Mouse (Mus musculus) intestine, embryonic 16.5 days (tissue): ENCODE results near the gene Chd8. TPM values are rescaled to one million over a fixed set of nuclear protein-coding genes. Genes with fewer than 3 reads are reported as not detected.

ENCODE experiments used
- ATAC-seq: fragments of 200-750 bp; cut with Nextera tagmentation; 2 replicates; pipeline ENCODE4 v1.8.0; 2017; ENCODE audit warnings: moderate TSS enrichment, moderate library complexity
- H3K27ac ChIP-seq: fragments of 300-500 bp; sonication (generic); 2 replicates; pipeline ENCODE4 v1.5.1; 2014; ENCODE audit warnings: mild to moderate bottlenecking, low read length
- H3K27me3 ChIP-seq: fragments of 300-500 bp; sonication (generic); replicated peaks from 2 replicates; pipeline ENCODE4 v1.6.1; 2014; ENCODE audit warnings: low read length, control low read depth, mixed read lengths; ENCODE audit not compliant: control insufficient read depth, insufficient read depth
- H3K36me3 ChIP-seq: fragments of 300-500 bp; sonication (generic); 2 replicates; pipeline ENCODE4 v1.6.1; 2014; ENCODE audit warnings: low read length, control low read depth; ENCODE audit not compliant: control insufficient read depth, insufficient read depth
- H3K4me1 ChIP-seq: fragments of 300-500 bp; sonication (generic); 2 replicates; pipeline ENCODE4 v1.6.1; 2014; ENCODE audit warnings: low read length, control low read depth, mixed read lengths; ENCODE audit not compliant: control insufficient read depth, insufficient read depth
- H3K4me2 ChIP-seq: fragments of 300-500 bp; sonication (generic); 2 replicates; pipeline ENCODE4 v1.6.1; 2014; ENCODE audit warnings: low read depth, low read length, control low read depth
- H3K4me3 ChIP-seq: fragments of 300-500 bp; sonication (generic); 2 replicates; pipeline ENCODE4 v1.5.1; 2014; ENCODE audit warnings: mild to moderate bottlenecking, low read length
- H3K9ac ChIP-seq: fragments of 300-500 bp; sonication (generic); 2 replicates; pipeline ENCODE4 v1.6.1; 2014; ENCODE audit warnings: low read depth, low read length
- H3K9me3 ChIP-seq: fragments of 300-500 bp; sonication (generic); 2 replicates; pipeline ENCODE4 v1.6.1; 2016; ENCODE audit warnings: low read length, control low read depth; ENCODE audit not compliant: control insufficient read depth
- WGBS: fragments of 180-500 bp; shearing (Covaris S2); extraction: QIAGEN DNeasy Blood & Tissue Kit; methylation state at CpG from one replicate; pipeline ENCODE4 v1.1.7; 2014; 5-methylcytosine and 5-hydroxymethylcytosine counted together
- polyA plus RNA-seq: library from polyadenylated mRNA; unstranded; fragments of >200 nt; fragmentation: Nextera tagmentation; extraction: Ambion mirVana; gene quantifications from 2 replicates; pipeline ENCODE4 v1.2.1, GENCODE M21; 2015

Chd8 gene
- polyA plus RNA-seq, 1 experiment from 2014 or later, result 22.7 TPM

- ATAC-seq, result no peak
- no peak overlapping the region for H3K9ac ChIP-seq
- H3K27me3 ChIP-seq, result no peaks in the 10 kb centered on the region
- H3K9me3 ChIP-seq, result no peaks in the 10 kb centered on the region
- H3K27ac ChIP-seq, result no peak overlapping the region
- H3K36me3 ChIP-seq, result peaks cover 19% of the 10 kb centered on the region
- H3K4me1 ChIP-seq, result no peaks in the 10 kb centered on the region
- H3K4me2 ChIP-seq, result no peak overlapping the region
- WGBS, result 82% methylated on average over 6 of the region's 6 CpGs
- no peak overlapping the region for H3K4me3 ChIP-seq
These were observed 25.3 kb downstream of the Chd8 start for GRCm38 (mm10) chr14:52232249-52232648.

- 92% methylated on average over 2 of the region's 2 CpGs for WGBS
- Histone ChIP-seq H3K4me3 (no peak overlapping the region), H3K4me2 (no peak overlapping the region), H3K27me3 (no peaks in the 10 kb centered on the region), H3K9me3 (no peaks in the 10 kb centered on the region), H3K27ac (no peak overlapping the region), H3K9ac (no peak overlapping the region), H3K4me1 (no peaks in the 10 kb centered on the region), H3K36me3 (0 out of 2 replicates have a peak, but pooled peaks cover 10% of the 10 kb centered on the region)
- no peak for ATAC-seq
These were observed 31.6 kb downstream of the Chd8 start for GRCm38 (mm10) chr14:52225972-52226371.

GRCm38 (mm10) chr14:52217261-52217660 is 40.3 kb downstream of the Chd8 start:
- no peaks in the 10 kb centered on the region for H3K4me1 ChIP-seq
- no peak overlapping the region for H3K27ac ChIP-seq
- H3K4me3 ChIP-seq, result no peak overlapping the region
- WGBS, result 87% methylated on average over 5 of the region's 5 CpGs
- ATAC-seq, result no peak
- H3K4me2 ChIP-seq, result no peak overlapping the region
- H3K9ac ChIP-seq, result no peak overlapping the region
- H3K9me3 ChIP-seq, result no peaks in the 10 kb centered on the region
- no peaks in the 10 kb centered on the region for H3K27me3 ChIP-seq
- H3K36me3 ChIP-seq, result peaks cover 24% of the 10 kb centered on the region

GRCm38 (mm10) chr14:52199412-52199811 is 58.2 kb downstream of the Chd8 start:
- H3K36me3 ChIP-seq, result peaks cover 9% of the 10 kb centered on the region
- H3K27ac ChIP-seq, result no peak overlapping the region
- H3K4me3 ChIP-seq, result no peak overlapping the region
- 93% methylated on average over 4 of the region's 4 CpGs for whole genome bisulfite sequencing
- no peak overlapping the region for H3K4me2 ChIP-seq
- peaks cover 6% of the 10 kb centered on the region for H3K4me1 ChIP-seq
- no peak for ATAC-seq
- no peaks in the 10 kb centered on the region for H3K9me3 ChIP-seq
- no peak overlapping the region for H3K9ac ChIP-seq
- no peaks in the 10 kb centered on the region for H3K27me3 ChIP-seq

GRCm38 (mm10) chr14:52198141-52198540 is 59.4 kb downstream of the Chd8 start:
- peaks cover 6% of the 10 kb centered on the region for H3K4me1 ChIP-seq
- peak overlapping the region; percentile 58 for H3K4me2 ChIP-seq
- H3K27me3 ChIP-seq, result no peaks in the 10 kb centered on the region
- peak overlapping the region; percentile 51; the same call in 1 of the 2 replicates for H3K9ac ChIP-seq
- peak overlapping the region; percentile 57; the same call in 1 of the 2 replicates for H3K27ac ChIP-seq
- no peaks in the 10 kb centered on the region for H3K9me3 ChIP-seq
- H3K36me3 ChIP-seq, result peaks cover 7% of the 10 kb centered on the region; the same call in 1 of the 2 replicates
- 20% methylated on average over 3 of the region's 3 CpGs for WGBS
- no peak for ATAC-seq
- H3K4me3 ChIP-seq, result peak overlapping the region; percentile 25; the same call in 1 of the 2 replicates

- peak within 1 kb of the TSS; percentile 98 for H3K27ac ChIP-seq
- H3K27me3 ChIP-seq, result no peaks in the 10 kb centered on the region
- peaks cover 6% of the 10 kb centered on the region for H3K4me1 ChIP-seq
- peak within 1 kb of the TSS; percentile 98 for H3K4me3 ChIP-seq
- H3K4me2 ChIP-seq, result peak within 1 kb of the TSS; percentile 77
- ATAC-seq, result peak; percentile 96
- peaks cover 7% of the 10 kb centered on the region; the same call in 1 of the 2 replicates for H3K36me3 ChIP-seq
- no peaks in the 10 kb centered on the region for H3K9me3 ChIP-seq
- WGBS, result under 1% methylated on average over 59 of the region's 59 CpGs
- peak within 1 kb of the TSS; percentile 98 for H3K9ac ChIP-seq
These were observed 60.3 kb downstream of the Chd8 start, which contains the start of gene Supt16 for GRCm38 (mm10) chr14:52197156-52197878. Gene Supt16 (minus strand): TSS chr14:52197416.

GRCm38 (mm10) chr14:52196230-52197155 is 61.1 kb downstream of the Chd8 start:
- H3K9me3 ChIP-seq, result no peaks in the 10 kb centered on the region
- ATAC-seq, result peak; percentile 32

GRCm38 (mm10) chr14:52195691-52196090 is 61.9 kb downstream of the Chd8 start:
- Histone ChIP-seq H3K36me3 (peaks cover 7% of the 10 kb centered on the region; the same call in 1 of the 2 replicates), H3K4me1 (peaks cover 6% of the 10 kb centered on the region), H3K27ac (no peak overlapping the region), H3K4me3 (peak overlapping the region; percentile 98), H3K9ac (no peak overlapping the region), H3K27me3 (no peaks in the 10 kb centered on the region), H3K4me2 (peak overlapping the region; percentile 77), H3K9me3 (no peaks in the 10 kb centered on the region)
- no peak for ATAC-seq
- 11% methylated on average over 3 of the region's 3 CpGs for WGBS

More at GRCm38 (mm10) chr14:52196230-52197155, 61.1 kb downstream of the Chd8 start:
- Histone ChIP-seq H3K4me1 (peaks cover 6% of the 10 kb centered on the region), H3K4me3 (peak overlapping the region; percentile 98), H3K27me3 (no peaks in the 10 kb centered on the region), H3K4me2 (peak overlapping the region; percentile 77), H3K9ac (peak overlapping the region; percentile 98), H3K36me3 (peaks cover 7% of the 10 kb centered on the region; the same call in 1 of the 2 replicates), H3K27ac (peak overlapping the region; percentile 98)
- WGBS, result under 1% methylated on average over 51 of the region's 59 CpGs

GRCm38 (mm10) chr14:52190740-52191359 is 66.7 kb downstream of the Chd8 start:
- no peak overlapping the region for H3K4me3 ChIP-seq
- H3K36me3 ChIP-seq, result no peaks in the 10 kb centered on the region
- H3K9me3 ChIP-seq, result no peaks in the 10 kb centered on the region
- no peak overlapping the region for H3K27ac ChIP-seq
- H3K27me3 ChIP-seq, result no peaks in the 10 kb centered on the region
- no peak overlapping the region for H3K9ac ChIP-seq
- no peak overlapping the region for H3K4me2 ChIP-seq
- ATAC-seq, result peak; percentile 67
- H3K4me1 ChIP-seq, result no peaks in the 10 kb centered on the region
